Mouse (Mus musculus) heart, adult 2 months (tissue): ENCODE measurements at regions not wholly inside any gene's neighbourhood (a gene's known extent, or its start where the extent isn't known, plus 50 kb on each side); places are given as distances from the start of the nearest gene placed in this dataset.

Experiments
- DNase-seq, 2 experiments: peaks; one replicate each; pipeline ENCODE4 v3.0.0; 2021
- H3K27ac ChIP-seq: fragments of 200-600 bp; 2 replicates; pipeline ENCODE4 v1.8.1; 2022
- H3K27me3 ChIP-seq: fragments of 200-500 bp; 2 replicates; pipeline ENCODE4 v1.6.1; 2012; ENCODE audit warnings: mild to moderate bottlenecking, low read length, inconsistent platforms, mixed read lengths; ENCODE audit not compliant: control insufficient read depth, insufficient read depth
- H3K36me3 ChIP-seq: fragments of 200-500 bp; 2 replicates; pipeline ENCODE4 v1.6.1; 2012; ENCODE audit warnings: low read length, inconsistent platforms; ENCODE audit not compliant: control insufficient read depth, insufficient read depth
- H3K4me1 ChIP-seq: fragments of 200-500 bp; 2 replicates; pipeline ENCODE4 v1.6.1; 2011; ENCODE audit warnings: low read length; ENCODE audit not compliant: control insufficient read depth, insufficient read depth
- H3K4me3 ChIP-seq: fragments of 200-600 bp; 2 replicates; pipeline ENCODE4 v1.8.1; 2022
- H3K79me2 ChIP-seq: fragments of 200-500 bp; replicated peaks from 2 replicates; pipeline ENCODE4 v1.6.1; 2012; ENCODE audit warnings: mild to moderate bottlenecking, inconsistent platforms, low read length, moderate library complexity, mixed read lengths; ENCODE audit not compliant: control insufficient read depth, insufficient read depth
- H3K9ac ChIP-seq: fragments of 200-500 bp; 2 replicates; pipeline ENCODE4 v1.6.1; 2012; ENCODE audit warnings: low read depth, mild to moderate bottlenecking, control low read depth, inconsistent platforms, low read length, mixed read lengths
- CTCF ChIP-seq: fragments of 200-600 bp; IDR thresholded peaks from 2 replicates; pipeline ENCODE4 v1.8.1; 2022; ENCODE audit warnings: antibody characterized with exemption, mild to moderate bottlenecking, moderate library complexity
- EP300 ChIP-seq: fragments of 200-500 bp; IDR thresholded peaks from 2 replicates; pipeline ENCODE4 v1.6.1; 2011; ENCODE audit warnings: low read depth, low read length, control low read depth; ENCODE audit not compliant: insufficient read depth
- POLR2A ChIP-seq: fragments of 200-500 bp; IDR thresholded peaks from 2 replicates; pipeline ENCODE4 v1.6.1; 2011; ENCODE audit warnings: mild to moderate bottlenecking, low read depth, low read length, control low read depth; ENCODE audit not compliant: insufficient read depth
- WGBS: fragments of 180-500 bp; shearing (Covaris S2); methylation state at CpG from one replicate; pipeline ENCODE4 v1.1.7; 2018; 5-methylcytosine and 5-hydroxymethylcytosine counted together
- intact Hi-C: fragments of 180-260 bp; cut with DNase I; formaldehyde crosslinking; loops from one replicate; pipeline ENCODE4 v1.15.1; 2025

DNA sequence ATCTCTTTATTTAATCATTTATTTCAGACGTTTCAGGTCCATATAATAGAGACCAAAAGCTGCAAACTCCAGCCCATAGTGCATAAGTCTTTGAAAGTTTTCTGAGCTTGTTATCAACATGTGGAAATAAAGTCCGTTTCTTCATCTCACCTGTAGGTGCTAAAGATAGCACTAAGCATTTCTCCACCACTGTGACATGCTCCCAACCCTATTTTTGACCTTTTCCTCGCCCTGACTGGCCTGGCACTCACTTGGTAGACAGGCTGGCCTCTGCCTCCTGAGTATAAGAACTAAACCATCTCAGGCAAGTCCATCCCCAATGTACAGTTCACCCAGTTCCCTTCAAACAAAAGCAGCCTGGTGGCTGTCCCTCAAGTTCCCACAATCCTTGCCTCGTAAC lies 145.4 kb upstream of the Cdkn3 start:
- Histone ChIP-seq H3K36me3 (no peaks in the 10 kb centered on the region), H3K4me1 (no peaks in the 10 kb centered on the region), H3K79me2 (no peaks in the 10 kb centered on the region), H3K9ac (no peak overlapping the region), H3K4me3 (no peak overlapping the region), H3K27me3 (no peaks in the 10 kb centered on the region), H3K27ac (no peak overlapping the region)
- intact Hi-C loops: no loop called here
- no peak for DNase-seq
- 71% methylated on average over 4 of the region's 4 CpGs for WGBS
- TF ChIP-seq CTCF (no peak), POLR2A (no peak), EP300 (no peak)

DNA sequence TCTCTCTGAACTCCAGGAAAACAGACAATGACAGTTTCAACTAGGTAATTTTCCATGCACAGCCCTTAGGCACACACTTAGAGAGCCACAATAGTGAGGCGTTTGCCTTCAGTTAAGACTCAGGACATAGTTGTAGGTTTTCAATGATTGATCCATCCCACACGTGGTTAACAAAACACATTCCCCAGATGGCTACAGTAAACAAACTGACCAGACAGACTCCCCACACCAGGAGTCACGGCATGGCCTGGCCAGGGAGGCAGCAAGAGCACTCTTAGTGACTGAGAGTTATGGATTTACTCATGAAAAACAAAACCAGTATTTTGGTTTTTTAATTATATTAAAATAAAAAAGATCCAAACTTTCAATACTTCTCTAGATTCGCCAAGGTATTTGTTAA lies 146.6 kb upstream of the Cdkn3 start:
- no peaks in the 10 kb centered on the region for H3K4me1 ChIP-seq
- no peak for DNase-seq
- no peaks in the 10 kb centered on the region for H3K36me3 ChIP-seq
- intact Hi-C loops: no loop called here
- no peak overlapping the region for H3K4me3 ChIP-seq
- no peaks in the 10 kb centered on the region for H3K79me2 ChIP-seq
- 73% methylated on average over 4 of the region's 4 CpGs for WGBS
- H3K27me3 ChIP-seq: no peaks in the 10 kb centered on the region
- no peak overlapping the region for H3K9ac ChIP-seq
- TF ChIP-seq EP300 (no peak), CTCF (no peak), POLR2A (no peak)
- H3K27ac ChIP-seq: no peak overlapping the region

DNA sequence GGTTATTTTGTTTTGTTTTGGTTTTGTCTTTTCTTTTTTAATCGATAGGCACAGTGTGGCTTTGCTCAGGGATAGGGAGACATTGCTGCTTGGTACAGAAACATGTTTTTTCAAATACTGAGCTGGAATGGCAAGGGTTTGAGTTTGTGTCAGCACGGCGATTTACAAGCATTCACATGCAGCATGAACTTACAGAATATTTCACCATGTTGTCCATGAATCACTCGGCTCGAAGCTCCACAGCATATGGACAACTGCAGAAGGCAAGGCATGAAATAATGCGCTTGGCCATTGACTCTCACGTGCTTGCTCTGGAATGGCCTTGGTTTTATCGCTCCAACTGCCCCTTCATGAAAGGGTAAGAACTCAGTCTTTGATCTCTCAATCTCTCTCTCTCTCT lies 147.1 kb upstream of the Cdkn3 start:
- Histone ChIP-seq H3K36me3 (no peaks in the 10 kb centered on the region), H3K9ac (no peak overlapping the region), H3K4me1 (no peaks in the 10 kb centered on the region), H3K4me3 (no peak overlapping the region), H3K79me2 (no peaks in the 10 kb centered on the region), H3K27ac (no peak overlapping the region), H3K27me3 (no peaks in the 10 kb centered on the region)
- DNase-seq: no peak
- TF ChIP-seq EP300: no peak
- no peak for TF ChIP-seq CTCF
- TF ChIP-seq POLR2A: no peak
- intact Hi-C loops: no loop called here
- 76% methylated on average over 8 of the region's 8 CpGs for WGBS

DNA sequence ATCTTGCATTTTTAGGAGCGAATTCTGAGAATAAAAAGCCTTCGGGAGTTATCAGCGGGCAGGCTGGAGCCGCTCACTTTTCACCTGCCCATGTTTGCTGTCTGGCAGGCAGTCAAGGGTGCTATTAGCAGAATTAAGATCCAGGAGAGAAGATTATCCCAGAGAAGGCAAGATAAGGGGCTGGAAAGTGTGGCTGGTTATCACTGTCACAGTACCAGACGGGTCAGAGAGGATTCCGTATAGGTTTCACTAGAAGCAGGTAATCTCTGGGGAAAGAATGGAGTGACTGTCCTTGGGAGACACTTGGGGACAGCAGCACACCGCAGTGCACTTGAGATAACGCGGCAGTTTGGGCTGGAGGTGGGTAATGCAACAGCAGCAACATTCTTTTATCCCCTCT lies 147.8 kb upstream of the Cdkn3 start:
- Histone ChIP-seq H3K27me3 (no peaks in the 10 kb centered on the region), H3K4me1 (no peaks in the 10 kb centered on the region), H3K36me3 (no peaks in the 10 kb centered on the region), H3K79me2 (no peaks in the 10 kb centered on the region), H3K9ac (no peak overlapping the region), H3K27ac (no peak overlapping the region), H3K4me3 (no peak overlapping the region)
- no peak for DNase-seq
- TF ChIP-seq POLR2A (no peak), EP300 (no peak), CTCF (no peak)
- intact Hi-C loops: no loop called here
- 28% methylated on average over 9 of the region's 9 CpGs for WGBS

DNA sequence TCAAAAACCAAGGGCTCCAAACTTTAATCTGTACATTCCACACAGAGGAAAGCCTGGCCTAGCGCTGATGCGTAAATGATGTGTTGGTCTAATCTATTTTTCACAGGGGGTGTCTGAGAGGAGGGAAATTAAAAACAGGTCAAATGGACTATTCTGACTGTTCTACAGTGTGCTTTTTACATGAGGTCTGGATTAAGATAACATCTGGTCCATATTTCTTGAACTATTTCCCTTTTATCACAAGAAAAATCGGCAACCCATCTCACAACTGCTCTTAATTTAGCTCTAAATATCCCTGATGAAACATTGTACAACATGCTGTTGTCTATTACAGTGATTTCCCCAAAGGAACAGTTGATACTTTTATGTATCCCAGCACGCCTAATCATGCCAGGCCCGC lies 149.4 kb upstream of the Cdkn3 start:
- H3K79me2 ChIP-seq: no peaks in the 10 kb centered on the region

DNA sequence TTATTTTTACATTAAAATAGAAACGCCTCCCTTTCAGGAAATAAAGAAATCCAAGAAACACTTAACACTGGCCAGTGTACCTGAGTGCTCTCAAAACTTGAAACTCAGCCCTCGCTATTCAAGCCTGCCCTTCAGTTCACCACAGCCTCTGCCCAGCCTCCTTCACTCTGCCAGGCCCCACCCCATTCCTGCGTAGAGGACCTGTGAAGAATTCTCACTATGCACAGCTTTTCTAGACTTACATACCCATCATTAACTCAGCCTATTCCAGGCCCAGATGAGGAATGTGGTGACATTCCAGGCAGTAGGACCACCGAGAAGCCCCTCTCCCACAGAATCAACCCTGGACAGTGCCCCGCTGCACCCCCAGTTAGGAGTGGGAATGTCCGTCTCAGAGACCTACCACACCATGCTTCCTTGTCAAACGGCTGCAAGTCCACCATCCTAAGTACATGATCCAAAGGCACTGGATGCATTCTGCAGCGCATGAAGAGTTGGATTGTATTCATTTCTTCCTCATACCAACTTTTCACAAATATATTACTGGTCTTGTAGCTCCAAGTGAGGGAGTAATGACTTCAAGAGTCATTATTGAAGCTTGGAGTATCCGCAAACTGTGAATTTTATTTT lies 150.0 kb upstream of the Cdkn3 start:
- Histone ChIP-seq H3K36me3 (no peaks in the 10 kb centered on the region), H3K4me1 (no peaks in the 10 kb centered on the region), H3K27me3 (no peaks in the 10 kb centered on the region), H3K9ac (no peak overlapping the region), H3K4me3 (no peak overlapping the region), H3K79me2 (no peaks in the 10 kb centered on the region), H3K27ac (no peak overlapping the region)
- WGBS: 85% methylated on average over 9 of the region's 9 CpGs
- TF ChIP-seq EP300: no peak
- no peak for TF ChIP-seq POLR2A
- TF ChIP-seq CTCF: no peak
- no peak for DNase-seq
- intact Hi-C loops: no loop called here

More for the DNA sequence above, 149.4 kb upstream of the Cdkn3 start:
- Histone ChIP-seq H3K4me3 (no peak overlapping the region), H3K27ac (no peak overlapping the region), H3K9ac (no peak overlapping the region), H3K36me3 (no peaks in the 10 kb centered on the region), H3K4me1 (no peaks in the 10 kb centered on the region), H3K27me3 (no peaks in the 10 kb centered on the region)
- TF ChIP-seq EP300: no peak
- no peak for TF ChIP-seq POLR2A
- no peak for TF ChIP-seq CTCF
- no peak for DNase-seq
- intact Hi-C loops: no loop called here
- WGBS: 87% methylated on average over 5 of the region's 5 CpGs

DNA sequence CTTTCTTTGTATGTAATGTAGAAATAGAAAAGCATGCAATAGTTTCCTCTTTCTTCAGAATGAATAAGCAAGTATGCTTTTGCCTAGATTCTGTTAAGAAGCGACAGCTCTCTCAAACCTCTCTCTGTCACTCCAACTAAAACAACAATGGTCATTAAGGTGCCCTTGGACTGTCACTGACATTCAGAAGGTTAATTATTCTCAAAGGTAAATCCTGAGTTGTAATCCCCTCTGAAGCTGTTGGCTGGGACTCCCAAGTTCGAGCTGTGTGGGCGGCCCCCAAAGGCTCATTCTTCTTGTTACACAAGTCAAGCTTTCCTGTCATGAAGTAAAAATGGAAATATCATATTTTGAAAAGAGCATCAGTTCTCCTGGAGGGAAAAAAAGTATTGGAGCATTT lies 153.6 kb upstream of the Cdkn3 start:
- Histone ChIP-seq H3K27me3 (no peaks in the 10 kb centered on the region), H3K4me3 (no peak overlapping the region), H3K4me1 (no peaks in the 10 kb centered on the region), H3K79me2 (no peaks in the 10 kb centered on the region), H3K9ac (no peak overlapping the region), H3K27ac (no peak overlapping the region), H3K36me3 (no peaks in the 10 kb centered on the region)
- no peak for DNase-seq
- intact Hi-C loops: no loop called here
- 76% methylated on average over 3 of the region's 3 CpGs for whole genome bisulfite sequencing
- TF ChIP-seq POLR2A: no peak
